Mouse (Mus musculus): ENCODE data around the gene Dgki. TPM values are rescaled to one million over a fixed set of nuclear protein-coding genes. Genes with fewer than 3 reads are reported as not detected.

Dgki gene
- total and polyA plus RNA-seq, 3 experiments = not detected

DNA sequence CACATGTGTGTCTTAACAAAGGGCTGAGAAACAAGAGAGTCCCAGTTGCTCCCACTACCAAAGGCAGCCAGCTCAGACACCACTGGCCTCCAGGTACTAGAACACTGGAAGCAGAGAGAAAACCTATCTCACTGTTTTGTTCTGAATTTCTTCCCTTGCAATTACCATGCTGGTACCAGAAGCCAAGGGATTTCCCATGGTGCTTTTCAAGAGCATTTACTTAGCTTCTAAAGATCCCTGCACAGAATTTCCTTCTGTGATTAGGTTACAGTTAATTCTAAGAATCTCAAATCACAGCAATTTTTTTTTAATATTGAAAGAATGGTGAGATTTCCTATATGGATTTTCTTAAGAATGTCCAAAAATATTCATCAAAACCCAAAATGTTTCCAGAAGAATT is 458.8 kb downstream of the Dgki start:
- DNase-seq (ENCODE audit: low read depth, low spot score) = no peak
- TF ChIP-seq MAX (IDR thresholded peaks at IDR 0.05; ENCODE audit: low read length) (no peak), ZC3H11A (IDR thresholded peaks at IDR 0.05; ENCODE audit: low read depth, low read length) (no peak), POLR2AphosphoS5 (IDR thresholded peaks at IDR 0.05; ENCODE audit: borderline replicate concordance, low read depth, low read length) (no peak), EP300 (IDR thresholded peaks at IDR 0.05; ENCODE audit: low read depth in 1 of 2, low read length in 2 of 2) (no peak), MEF2A (IDR thresholded peaks at IDR 0.05; ENCODE audit: extremely low read depth, insufficient replicate concordance, low read depth, low read length, poor library complexity, severe bottlenecking) (no peak), MAFK (IDR thresholded peaks at IDR 0.05; ENCODE audit: borderline replicate concordance, low read depth, low read length) (no peak), MYB (IDR thresholded peaks at IDR 0.05; ENCODE audit: low read depth, low read length) (no peak)
- Histone ChIP-seq H3K9ac (ENCODE audit: control insufficient read depth, low read depth, low read length, poor library complexity, severe bottlenecking) (no peak overlapping the region), H3K27ac (ENCODE audit: control insufficient read depth, low read depth, low read length) (no peak overlapping the region), H3K27me3 (ENCODE audit: control insufficient read depth in 1 of 2, insufficient read depth in 2 of 2, low read length in 2 of 2) (no peaks in the 10 kb centered on the region), H3K36me3 (ENCODE audit: control insufficient read depth in 1 of 2, insufficient read depth in 2 of 2, low read length in 2 of 2) (no peaks in the 10 kb centered on the region), H3K79me2 (ENCODE audit: control insufficient read depth, insufficient read depth, low read length, poor library complexity) (no peaks in the 10 kb centered on the region), H3K4me1 (ENCODE audit: control insufficient read depth in 1 of 2, insufficient read depth in 2 of 2, low read length in 2 of 2) (no peaks in the 10 kb centered on the region), H3K9me3 (replicated peaks; ENCODE audit: insufficient read depth, low read length) (no peaks in the 10 kb centered on the region), H3K4me3 (ENCODE audit: control insufficient read depth in 1 of 2, insufficient read depth in 1 of 2, low read depth in 2 of 2, low read length in 2 of 2) (no peak overlapping the region)

DNA sequence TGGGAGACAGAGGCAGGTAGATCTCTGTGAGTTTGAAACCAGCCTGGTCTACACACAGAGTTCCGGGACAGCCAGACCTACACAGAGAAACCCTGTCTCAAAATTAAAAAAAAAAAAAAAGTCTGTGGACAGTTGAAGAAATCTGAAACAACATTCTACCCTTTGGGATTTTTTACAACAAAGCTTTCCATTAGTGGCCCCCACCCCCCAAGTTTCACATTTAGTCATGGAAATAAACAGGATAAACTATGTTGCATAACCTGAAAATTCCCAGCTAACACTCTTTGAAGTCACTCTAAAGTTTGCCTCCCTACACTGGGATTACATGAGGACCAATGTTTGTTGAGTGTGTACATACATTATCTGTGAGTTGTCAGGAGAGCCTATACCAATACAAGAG is 461.2 kb downstream of the Dgki start:
- H3K27ac ChIP-seq (ENCODE audit: control insufficient read depth, low read depth, low read length) = no peak overlapping the region
- H3K4me3 ChIP-seq (ENCODE audit: control insufficient read depth in 1 of 2, insufficient read depth in 1 of 2, low read depth in 2 of 2, low read length in 2 of 2) = no peak overlapping the region
- no peaks in the 10 kb centered on the region for H3K4me1 ChIP-seq (ENCODE audit: control insufficient read depth in 1 of 2, insufficient read depth in 2 of 2, low read length in 2 of 2)
- TF ChIP-seq RAD21 (IDR thresholded peaks at IDR 0.05; ENCODE audit: low read depth, low read length) = no peak
- no peak for TF ChIP-seq TBP (IDR thresholded peaks at IDR 0.05; ENCODE audit: low read depth, low read length)
- no peak for TF ChIP-seq E2F4 (IDR thresholded peaks at IDR 0.05; ENCODE audit: borderline replicate concordance, low read depth, low read length)
- TF ChIP-seq USF1 (IDR thresholded peaks at IDR 0.05; ENCODE audit: low read depth, low read length) = no peak
- no peak for TF ChIP-seq KAT2A (conservative IDR thresholded peaks at IDR 0.05; ENCODE audit: low read depth, low read length)
- TF ChIP-seq ZNF384 (IDR thresholded peaks at IDR 0.05; ENCODE audit: low read depth, low read length) = no peak
- no peak for TF ChIP-seq MAZ (IDR thresholded peaks at IDR 0.05; ENCODE audit: low read depth, low read length)
- TF ChIP-seq ZKSCAN1 (IDR thresholded peaks at IDR 0.05; ENCODE audit: low read depth, low read length) = no peak
- no peak for TF ChIP-seq ETS1 (IDR thresholded peaks at IDR 0.05; ENCODE audit: low read depth, low read length)
- no peak for TF ChIP-seq UBTF (IDR thresholded peaks at IDR 0.05; ENCODE audit: borderline replicate concordance, insufficient read depth, low read depth, low read length)
- no peaks in the 10 kb centered on the region for H3K36me3 ChIP-seq (ENCODE audit: control insufficient read depth in 1 of 2, insufficient read depth in 2 of 2, low read length in 2 of 2)
- no peak overlapping the region for H3K9ac ChIP-seq (ENCODE audit: control insufficient read depth, low read depth, low read length, poor library complexity, severe bottlenecking)
- no peak for DNase-seq (ENCODE audit: low read depth, low spot score)
- H3K9me3 ChIP-seq (replicated peaks; ENCODE audit: insufficient read depth, low read length) = no peaks in the 10 kb centered on the region
- no peaks in the 10 kb centered on the region for H3K79me2 ChIP-seq (ENCODE audit: control insufficient read depth, insufficient read depth, low read length, poor library complexity)
- no peaks in the 10 kb centered on the region for H3K27me3 ChIP-seq (ENCODE audit: control insufficient read depth in 1 of 2, insufficient read depth in 2 of 2, low read length in 2 of 2)
